Mouse (Mus musculus) embryonic fibroblast, embryonic 13.5 days (primary cell): ENCODE results near the gene Armh1.

Experiments
- CTCF ChIP-seq: IDR thresholded peaks from 2 replicates; pipeline ENCODE4 v1.5.1; 2011; ENCODE audit warnings: mild to moderate bottlenecking, control low read depth, low read length, moderate library complexity, borderline replicate concordance; ENCODE audit not compliant: insufficient read depth
- POLR2A ChIP-seq: IDR thresholded peaks from 2 replicates; pipeline ENCODE4 v1.6.1; 2011; ENCODE audit warnings: low read depth, mild to moderate bottlenecking, control low read depth, low read length, moderate library complexity

GRCm38 (mm10) chr4:117276281-117276711 is 24.4 kb upstream of the Armh1 start:
- TF ChIP-seq POLR2A, result no peak
- no peak for TF ChIP-seq CTCF
